Mouse (Mus musculus) stomach, adult 2 months (tissue): ENCODE results near the gene Gm13285. TPM values are rescaled to one million over a fixed set of nuclear protein-coding genes. Genes with fewer than 3 reads are reported as not detected.

Experiments
- polyA plus RNA-seq: library from polyadenylated mRNA; depleted of rRNA; stranded (reverse); fragments of >200 nt; gene quantifications from 2 replicates; pipeline ENCODE4 v1.2.3, GENCODE M21; 2012; rRNA removed

Gm13285 gene
- polyA plus RNA-seq, 1 experiment = not detected

Other genes with a start within 250 kb of the Gm13285 start
- not detected in 2 replicates for gene Ifna15, start 241.4 kb upstream of the Gm13285 start, polyA plus RNA-seq
- gene Ifna14, start 227.9 kb upstream of the Gm13285 start, polyA plus RNA-seq = not detected in 2 replicates
- not detected in 2 replicates for gene Ifna9, start 207.3 kb upstream of the Gm13285 start, polyA plus RNA-seq
- gene Ifna12, start 196.3 kb upstream of the Gm13285 start, polyA plus RNA-seq = not detected in 2 replicates
- gene C87499, start 165.3 kb upstream of the Gm13285 start, polyA plus RNA-seq = not detected in 2 replicates
- not detected in 2 replicates for gene Ifna13, start 155.2 kb upstream of the Gm13285 start, polyA plus RNA-seq
- gene Ifna16, start 122.7 kb upstream of the Gm13285 start, polyA plus RNA-seq = not detected in 2 replicates
- not detected in 2 replicates for gene Ifna2, start 115.8 kb upstream of the Gm13285 start, polyA plus RNA-seq
- not detected in 2 replicates for gene Ifnab, start 108.3 kb upstream of the Gm13285 start, polyA plus RNA-seq
- gene Gm26566, start 77.9 kb upstream of the Gm13285 start, polyA plus RNA-seq = 0.30 TPM in 1 of 2 replicates, not detected in the other
- 3.6 and 6.2 TPM in 2 replicates for gene Klhl9, start 77.2 kb upstream of the Gm13285 start, polyA plus RNA-seq
- gene Gm13271, start 44.8 kb upstream of the Gm13285 start, polyA plus RNA-seq = not detected in 2 replicates
- not detected in 2 replicates for gene Gm13283, start 39.5 kb upstream of the Gm13285 start, polyA plus RNA-seq
- gene Gm13290, start 25.8 kb upstream of the Gm13285 start, polyA plus RNA-seq = 0.08 TPM in 1 of 2 replicates, not detected in the other
- not detected in 2 replicates for gene Gm13289, start 22.7 kb upstream of the Gm13285 start, polyA plus RNA-seq
- gene Gm13272, start 19.8 kb upstream of the Gm13285 start, polyA plus RNA-seq = not detected in 2 replicates
- gene Ifnz, start 17.5 kb upstream of the Gm13285 start, polyA plus RNA-seq = not detected in 2 replicates
- not detected in 2 replicates for gene Gm13276, start 14.0 kb upstream of the Gm13285 start, polyA plus RNA-seq
- not detected in 2 replicates for gene Gm13277, start 11.0 kb upstream of the Gm13285 start, polyA plus RNA-seq
- not detected in 2 replicates for gene Gm13278, start 8.1 kb upstream of the Gm13285 start, polyA plus RNA-seq
- gene Gm13275, start 5.2 kb upstream of the Gm13285 start, polyA plus RNA-seq = not detected in 2 replicates
- not detected in 2 replicates for gene Gm13279, start 2.3 kb upstream of the Gm13285 start, polyA plus RNA-seq
- gene Gm13287, start 3.6 kb downstream of the Gm13285 start, polyA plus RNA-seq = not detected in 2 replicates
- not detected in 2 replicates for gene Gm13288, start 5.9 kb downstream of the Gm13285 start, polyA plus RNA-seq
- not detected in 2 replicates for gene Ifna7, start 16.6 kb downstream of the Gm13285 start, polyA plus RNA-seq
- gene Ifna11, start 20.3 kb downstream of the Gm13285 start, polyA plus RNA-seq = not detected in 2 replicates
- not detected in 2 replicates for gene Ifna6, start 27.8 kb downstream of the Gm13285 start, polyA plus RNA-seq
- gene Ifna5, start 35.9 kb downstream of the Gm13285 start, polyA plus RNA-seq = not detected in 2 replicates
- not detected in 2 replicates for gene Ifna4, start 42.2 kb downstream of the Gm13285 start, polyA plus RNA-seq
- not detected in 2 replicates for gene Ifna1, start 50.4 kb downstream of the Gm13285 start, polyA plus RNA-seq
- gene Ifne, start 80.5 kb downstream of the Gm13285 start, polyA plus RNA-seq = 0.12 TPM in 1 of 2 replicates, not detected in the other